Mouse (Mus musculus): ENCODE measurements around the gene Pde1a. TPM values are rescaled to one million over a fixed set of nuclear protein-coding genes. Genes with fewer than 3 reads are reported as not detected.

Gene Pde1a
- polyA plus RNA-seq, 1 experiment from 2014 or later, result 0.77 TPM

- Histone ChIP-seq H3K27me3 (replicated peaks; ENCODE audit: low read depth, poor library complexity, severe bottlenecking) (no peaks in the 10 kb centered on the region), H3K4me1 (no peaks in the 10 kb centered on the region), H3K4me3 (no peak overlapping the region), H3K9me3 (no peaks in the 10 kb centered on the region), H3K36me3 (replicated peaks) (no peaks in the 10 kb centered on the region), H3K27ac (replicated peaks) (no peak overlapping the region)
- WGBS, result 88% methylated on average over 9 of the region's 9 CpGs
- no peak for DNase-seq (ENCODE audit: low spot score)
Measured at GRCm38 (mm10) chr2:80080090-80080821, 49.0 kb downstream of the Pde1a start.

GRCm38 (mm10) chr2:80079618-80080017 is 49.6 kb downstream of the Pde1a start:
- DNase-seq (ENCODE audit: low spot score), result no peak
- WGBS, result 87% methylated on average over 4 of the region's 4 CpGs
- no peaks in the 10 kb centered on the region for H3K36me3 ChIP-seq (replicated peaks)
- no peaks in the 10 kb centered on the region for H3K27me3 ChIP-seq (replicated peaks; ENCODE audit: low read depth, poor library complexity, severe bottlenecking)
- H3K27ac ChIP-seq (replicated peaks), result no peak overlapping the region
- peaks cover 2% of the 10 kb centered on the region; the same call in 1 of the 2 replicates for H3K4me1 ChIP-seq
- no peaks in the 10 kb centered on the region for H3K9me3 ChIP-seq
- no peak overlapping the region for H3K4me3 ChIP-seq

- H3K27ac ChIP-seq (replicated peaks), result no peak overlapping the region
- 87% methylated on average over 4 of the region's 4 CpGs for WGBS
- no peak for DNase-seq (ENCODE audit: low spot score)
- H3K4me3 ChIP-seq, result no peak overlapping the region
- peaks cover 14% of the 10 kb centered on the region for H3K4me1 ChIP-seq
- no peaks in the 10 kb centered on the region for H3K27me3 ChIP-seq (replicated peaks; ENCODE audit: low read depth, poor library complexity, severe bottlenecking)
- no peaks in the 10 kb centered on the region for H3K36me3 ChIP-seq (replicated peaks)
- no peaks in the 10 kb centered on the region for H3K9me3 ChIP-seq
Measured at GRCm38 (mm10) chr2:80076323-80076722, 52.9 kb downstream of the Pde1a start.

GRCm38 (mm10) chr2:80074531-80074930 is 54.7 kb downstream of the Pde1a start:
- H3K9me3 ChIP-seq, result no peaks in the 10 kb centered on the region
- no peaks in the 10 kb centered on the region for H3K36me3 ChIP-seq (replicated peaks)
- no peak overlapping the region for H3K4me3 ChIP-seq
- no peak overlapping the region for H3K27ac ChIP-seq (replicated peaks)
- H3K4me1 ChIP-seq, result peaks cover 14% of the 10 kb centered on the region
- 85% methylated on average over 2 of the region's 2 CpGs for WGBS
- no peaks in the 10 kb centered on the region for H3K27me3 ChIP-seq (replicated peaks; ENCODE audit: low read depth, poor library complexity, severe bottlenecking)
- no peak for DNase-seq (ENCODE audit: low spot score)

GRCm38 (mm10) chr2:80074046-80074445 is 55.2 kb downstream of the Pde1a start:
- WGBS, result 59% methylated on average over 5 of the region's 5 CpGs
- Histone ChIP-seq H3K4me1 (peaks cover 14% of the 10 kb centered on the region), H3K27me3 (replicated peaks; ENCODE audit: low read depth, poor library complexity, severe bottlenecking) (no peaks in the 10 kb centered on the region), H3K9me3 (no peaks in the 10 kb centered on the region), H3K27ac (replicated peaks) (no peak overlapping the region), H3K4me3 (no peak overlapping the region), H3K36me3 (replicated peaks) (no peaks in the 10 kb centered on the region)
- DNase-seq (ENCODE audit: low spot score), result no peak

GRCm38 (mm10) chr2:80073426-80073825 is 55.8 kb downstream of the Pde1a start:
- DNase-seq (ENCODE audit: low spot score), result no peak
- 77% methylated on average over 2 of the region's 2 CpGs for WGBS
- H3K4me1 ChIP-seq, result peaks cover 14% of the 10 kb centered on the region

GRCm38 (mm10) chr2:80069745-80070144 is 59.5 kb downstream of the Pde1a start:
- 68% methylated on average over 3 of the region's 3 CpGs for WGBS
- peaks cover 13% of the 10 kb centered on the region for H3K4me1 ChIP-seq
- H3K27ac ChIP-seq (replicated peaks), result no peak overlapping the region
- H3K4me3 ChIP-seq, result no peak overlapping the region
- no peaks in the 10 kb centered on the region for H3K9me3 ChIP-seq
- no peaks in the 10 kb centered on the region for H3K27me3 ChIP-seq (replicated peaks; ENCODE audit: low read depth, poor library complexity, severe bottlenecking)
- no peaks in the 10 kb centered on the region for H3K36me3 ChIP-seq (replicated peaks)
- no peak for DNase-seq (ENCODE audit: low spot score)

More at GRCm38 (mm10) chr2:80073426-80073825, 55.8 kb downstream of the Pde1a start:
- Histone ChIP-seq H3K4me3 (no peak overlapping the region), H3K27me3 (replicated peaks; ENCODE audit: low read depth, poor library complexity, severe bottlenecking) (no peaks in the 10 kb centered on the region), H3K27ac (replicated peaks) (no peak overlapping the region), H3K9me3 (no peaks in the 10 kb centered on the region), H3K36me3 (replicated peaks) (no peaks in the 10 kb centered on the region)

GRCm38 (mm10) chr2:80066449-80066848 is 62.8 kb downstream of the Pde1a start:
- Histone ChIP-seq H3K27me3 (replicated peaks; ENCODE audit: low read depth, poor library complexity, severe bottlenecking) (no peaks in the 10 kb centered on the region), H3K4me3 (no peak overlapping the region), H3K36me3 (replicated peaks) (no peaks in the 10 kb centered on the region), H3K9me3 (no peaks in the 10 kb centered on the region), H3K27ac (replicated peaks) (no peak overlapping the region), H3K4me1 (no peaks in the 10 kb centered on the region)
- 81% methylated on average over 4 of the region's 4 CpGs for WGBS
- no peak for DNase-seq (ENCODE audit: low spot score)

GRCm38 (mm10) chr2:80056062-80056461 is 73.2 kb downstream of the Pde1a start:
- no peaks in the 10 kb centered on the region for H3K27me3 ChIP-seq (replicated peaks; ENCODE audit: low read depth, poor library complexity, severe bottlenecking)
- no peak overlapping the region for H3K27ac ChIP-seq (replicated peaks)
- H3K36me3 ChIP-seq (replicated peaks), result no peaks in the 10 kb centered on the region
- no peaks in the 10 kb centered on the region for H3K4me1 ChIP-seq
- DNase-seq (ENCODE audit: low spot score), result no peak
- H3K9me3 ChIP-seq, result no peaks in the 10 kb centered on the region
- H3K4me3 ChIP-seq, result no peak overlapping the region

- H3K27ac ChIP-seq (replicated peaks), result no peak overlapping the region
- H3K36me3 ChIP-seq (replicated peaks), result no peaks in the 10 kb centered on the region
- no peak overlapping the region for H3K4me3 ChIP-seq
- WGBS, result 82% methylated on average over 3 of the region's 3 CpGs
- H3K27me3 ChIP-seq (replicated peaks; ENCODE audit: low read depth, poor library complexity, severe bottlenecking), result no peaks in the 10 kb centered on the region
- no peaks in the 10 kb centered on the region for H3K9me3 ChIP-seq
- no peak for DNase-seq (ENCODE audit: low spot score)
- no peaks in the 10 kb centered on the region for H3K4me1 ChIP-seq
Measured at GRCm38 (mm10) chr2:80054042-80054441, 75.2 kb downstream of the Pde1a start.

GRCm38 (mm10) chr2:80046751-80047513 is 82.3 kb downstream of the Pde1a start:
- Histone ChIP-seq H3K36me3 (replicated peaks) (no peaks in the 10 kb centered on the region), H3K9me3 (no peaks in the 10 kb centered on the region), H3K4me1 (no peaks in the 10 kb centered on the region), H3K27me3 (replicated peaks; ENCODE audit: low read depth, poor library complexity, severe bottlenecking) (no peaks in the 10 kb centered on the region), H3K27ac (replicated peaks) (no peak overlapping the region), H3K4me3 (no peak overlapping the region)
- DNase-seq (ENCODE audit: low spot score), result no peak
- WGBS, result 84% methylated on average over 4 of the region's 4 CpGs

- no peaks in the 10 kb centered on the region for H3K9me3 ChIP-seq
- 62% methylated on average over 10 of the region's 10 CpGs for WGBS
- H3K36me3 ChIP-seq (replicated peaks), result no peaks in the 10 kb centered on the region
- no peak for DNase-seq (ENCODE audit: low spot score)
- H3K4me3 ChIP-seq, result no peak overlapping the region
- peaks cover 2% of the 10 kb centered on the region; the same call in 1 of the 2 replicates for H3K4me1 ChIP-seq
- H3K27ac ChIP-seq (replicated peaks), result no peak overlapping the region
- H3K27me3 ChIP-seq (replicated peaks; ENCODE audit: low read depth, poor library complexity, severe bottlenecking), result no peaks in the 10 kb centered on the region
Measured at GRCm38 (mm10) chr2:80038642-80039445, 90.4 kb downstream of the Pde1a start.

Data from embryonic facial prominence, embryonic 10.5 days (tissue).